Mouse (Mus musculus): Measurements from ENCODE around the gene Lrrtm4.

- no peak for TF ChIP-seq CTCF (IDR thresholded peaks at IDR 0.05; ENCODE audit: extremely low read depth, insufficient read length, insufficient replicate concordance, low read depth, low read length)
- no peak for TF ChIP-seq POLR2A (IDR thresholded peaks at IDR 0.05; ENCODE audit: low read depth, low read length)
These were observed 143.9 kb downstream of the Lrrtm4 start for GRCm38 (mm10) chr6:80162585-80162984.
